Mouse (Mus musculus): ENCODE data around the gene Noto.

DNA sequence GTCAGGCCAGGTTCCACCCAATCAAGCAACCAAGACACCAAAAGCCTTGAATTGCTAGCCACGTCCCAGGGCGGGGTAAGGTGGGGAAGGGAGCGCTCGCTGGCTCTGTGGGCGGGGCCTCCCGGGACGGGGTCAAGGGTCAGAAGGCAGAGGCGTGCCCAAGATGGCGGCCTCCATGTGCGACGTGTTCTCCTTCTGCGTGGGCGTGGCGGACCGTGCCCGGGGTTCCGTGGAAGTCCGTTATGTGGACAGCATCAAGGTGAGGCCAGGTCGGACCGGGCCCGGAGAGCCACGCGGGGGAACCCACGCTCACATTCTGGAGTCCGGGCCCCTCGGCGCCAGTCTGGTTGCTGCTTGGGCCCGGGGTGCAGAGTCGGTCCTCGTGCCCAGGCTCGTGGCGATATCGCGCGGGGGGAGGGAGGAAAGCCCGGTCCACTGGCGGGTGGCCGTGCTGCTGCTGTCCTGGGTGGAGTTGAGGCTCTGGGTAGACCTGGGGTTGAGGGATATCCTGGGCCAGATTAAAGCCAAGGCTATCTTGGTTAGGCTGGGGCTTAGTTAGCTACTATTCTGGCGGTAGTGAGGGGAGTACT lies 8.3 kb downstream of the Noto start, which contains the start of gene Smyd5:
- TF ChIP-seq CTCF (IDR thresholded peaks at IDR 0.05; ENCODE audit: extremely low read depth, insufficient read depth, insufficient read length, insufficient replicate concordance) (no peak), POLR2A (IDR thresholded peaks at IDR 0.05; ENCODE audit: low read depth, low read length) (no peak)

Data from spleen, adult 2 months (tissue).